Mouse (Mus musculus) bone marrow, adult 2 months (tissue): ENCODE results near the gene Msmb.

Experiments used
- CTCF ChIP-seq: fragments of 200-500 bp; IDR thresholded peaks from 2 replicates; pipeline ENCODE4 v1.5.1; 2011; ENCODE audit warnings: low read length, control low read depth; ENCODE audit not compliant: control insufficient read depth, insufficient read depth
- POLR2A ChIP-seq: fragments of 200-500 bp; IDR thresholded peaks from 2 replicates; pipeline ENCODE4 v1.6.1; 2011; ENCODE audit warnings: low read depth, mild to moderate bottlenecking, control low read depth, low read length, borderline replicate concordance; ENCODE audit not compliant: control insufficient read depth

GRCm38 (mm10) chr14:32144734-32145133 lies 2.9 kb downstream of the Msmb start:
- TF ChIP-seq CTCF (no peak), POLR2A (no peak)
